Mouse (Mus musculus): ENCODE results near the gene Olfr735. TPM values are rescaled to one million over a fixed set of nuclear protein-coding genes. Genes with fewer than 3 reads are reported as not detected.

Olfr735 gene
- polyA plus RNA-seq, 1 experiment from 2014 or later, result not detected

DNA sequence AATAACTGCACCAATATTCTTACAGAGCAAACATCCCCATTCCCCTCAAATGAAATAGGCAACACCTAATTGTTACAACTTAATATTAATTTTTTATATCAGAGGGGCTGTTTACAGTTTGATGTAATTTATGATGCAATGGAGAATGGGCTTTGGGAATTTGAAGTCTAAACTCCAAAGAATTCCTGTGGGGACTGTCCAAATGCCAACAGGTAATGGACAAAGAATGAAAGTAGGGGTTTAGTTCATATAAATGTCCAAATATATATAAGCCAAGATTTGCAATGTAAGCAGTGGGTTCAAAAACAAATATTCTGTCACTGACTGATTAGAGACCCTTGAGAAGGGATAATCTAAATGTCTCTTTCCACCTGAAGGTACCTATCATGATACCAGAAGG, 47.2 kb downstream of the Olfr735 start, which contains the start of gene Olfr733:
Gene Olfr733 (minus strand): TSS at position 101 of the 400 bp plus-strand sequence.
- no peaks in the 10 kb centered on the region for H3K4me1 ChIP-seq (ENCODE audit: control insufficient read depth in 2 of 2, insufficient read depth in 2 of 2, low read length in 2 of 2)
- H3K9ac ChIP-seq (ENCODE audit: low read length), result no peak within 1 kb of the TSS
- ATAC-seq (ENCODE audit: insufficient number of reproducible peaks, insufficient read depth, low FRiP score, low read depth), result no peak
- H3K36me3 ChIP-seq (ENCODE audit: control insufficient read depth, insufficient read depth, low read length), result no peaks in the 10 kb centered on the region
- no peak within 1 kb of the TSS for H3K4me3 ChIP-seq (ENCODE audit: control insufficient read depth in 1 of 2, insufficient read depth in 1 of 2, low read depth in 1 of 2, low read length in 2 of 2)
- no peaks in the 10 kb centered on the region for H3K9me3 ChIP-seq (ENCODE audit: control insufficient read depth, low read length)
- H3K4me2 ChIP-seq (ENCODE audit: low read length), result no peak within 1 kb of the TSS
- H3K27ac ChIP-seq (replicated peaks in 1 of 2; ENCODE audit: control insufficient read depth in 1 of 2, insufficient read depth in 1 of 2, low read depth in 2 of 2, low read length in 2 of 2), result no peak within 1 kb of the TSS
- H3K27me3 ChIP-seq (ENCODE audit: control insufficient read depth, insufficient read depth, low read length), result no peaks in the 10 kb centered on the region

Other genes with a start within 250 kb of the Olfr735 start
- not detected in 2 replicates for gene Olfr727, start 225.7 kb downstream of the Olfr735 start, polyA plus RNA-seq (2014; fragmentation: Nextera tagmentation; extraction: Ambion mirVana)
- gene Olfr728, start 206.2 kb downstream of the Olfr735 start, polyA plus RNA-seq (2014; fragmentation: Nextera tagmentation; extraction: Ambion mirVana), result not detected in 2 replicates
- gene Olfr729, start 196.0 kb downstream of the Olfr735 start, polyA plus RNA-seq (2014; fragmentation: Nextera tagmentation; extraction: Ambion mirVana), result not detected in 2 replicates
- gene Olfr730, start 160.7 kb downstream of the Olfr735 start, polyA plus RNA-seq (2014; fragmentation: Nextera tagmentation; extraction: Ambion mirVana), result not detected in 2 replicates
- gene Olfr731, start 107.0 kb downstream of the Olfr735 start, polyA plus RNA-seq (2014; fragmentation: Nextera tagmentation; extraction: Ambion mirVana), result not detected in 2 replicates
- gene Olfr732, start 64.7 kb downstream of the Olfr735 start, polyA plus RNA-seq (2014; fragmentation: Nextera tagmentation; extraction: Ambion mirVana), result not detected in 2 replicates
- gene Olfr733, start 47.4 kb downstream of the Olfr735 start, polyA plus RNA-seq (2014; fragmentation: Nextera tagmentation; extraction: Ambion mirVana), result not detected in 2 replicates
- not detected in 2 replicates for gene Olfr734, start 22.1 kb downstream of the Olfr735 start, polyA plus RNA-seq (2014; fragmentation: Nextera tagmentation; extraction: Ambion mirVana)
- gene Tlr11, start 9.0 kb upstream of the Olfr735 start, polyA plus RNA-seq (2014; fragmentation: Nextera tagmentation; extraction: Ambion mirVana), result not detected in 2 replicates
- not detected in 2 replicates for gene Olfr736, start 32.3 kb upstream of the Olfr735 start, polyA plus RNA-seq (2014; fragmentation: Nextera tagmentation; extraction: Ambion mirVana)
- gene Olfr738, start 58.7 kb upstream of the Olfr735 start, polyA plus RNA-seq (2014; fragmentation: Nextera tagmentation; extraction: Ambion mirVana), result not detected in 2 replicates
- gene Olfr739, start 69.8 kb upstream of the Olfr735 start, polyA plus RNA-seq (2014; fragmentation: Nextera tagmentation; extraction: Ambion mirVana), result not detected in 2 replicates
- gene Olfr740, start 96.7 kb upstream of the Olfr735 start, polyA plus RNA-seq (2014; fragmentation: Nextera tagmentation; extraction: Ambion mirVana), result not detected in 2 replicates
- not detected in 2 replicates for gene Olfr741, start 123.9 kb upstream of the Olfr735 start, polyA plus RNA-seq (2014; fragmentation: Nextera tagmentation; extraction: Ambion mirVana)
- gene Olfr742, start 154.7 kb upstream of the Olfr735 start, polyA plus RNA-seq (2014; fragmentation: Nextera tagmentation; extraction: Ambion mirVana), result not detected in 2 replicates
- not detected in 2 replicates for gene Olfr743, start 173.0 kb upstream of the Olfr735 start, polyA plus RNA-seq (2014; fragmentation: Nextera tagmentation; extraction: Ambion mirVana)